Mouse (Mus musculus) stomach, postnatal 0 days (tissue): ENCODE results near the gene Dmc1. TPM values are rescaled to one million over a fixed set of nuclear protein-coding genes. Genes with fewer than 3 reads are reported as not detected.

Source experiments
- ATAC-seq: fragments of 200-750 bp; cut with Nextera tagmentation; 2 replicates; pipeline ENCODE4 v1.8.0; 2017; ENCODE audit not compliant: low FRiP score, low TSS enrichment
- DNase-seq: peaks from one replicate; pipeline ENCODE4 v3.0.0-alpha.2; 2016; ENCODE audit warnings: low spot score
- H3K27ac ChIP-seq: fragments of 300-500 bp; sonication (generic); replicated peaks from 2 replicates; pipeline ENCODE4 v1.5.1; 2014; ENCODE audit warnings: mild to moderate bottlenecking, control low read depth
- H3K27me3 ChIP-seq: fragments of 300-500 bp; sonication (generic); 2 replicates; pipeline ENCODE4 v1.6.1; 2014; ENCODE audit warnings: low read length; ENCODE audit not compliant: control insufficient read depth, insufficient read depth
- H3K36me3 ChIP-seq: fragments of 300-500 bp; sonication (generic); 2 replicates; pipeline ENCODE4 v1.6.1; 2014; ENCODE audit warnings: low read length, mixed read lengths; ENCODE audit not compliant: control insufficient read depth, insufficient read depth
- H3K4me1 ChIP-seq: fragments of 300-500 bp; sonication (generic); replicated peaks from 2 replicates; pipeline ENCODE4 v1.6.1; 2014; ENCODE audit warnings: antibody characterized with exemption; ENCODE audit not compliant: control insufficient read depth, insufficient read depth
- H3K4me2 ChIP-seq: fragments of 300-500 bp; sonication (generic); replicated peaks from 2 replicates; pipeline ENCODE4 v1.6.1; 2014; ENCODE audit warnings: low read depth, mild to moderate bottlenecking, control low read depth, moderate library complexity
- H3K4me3 ChIP-seq: fragments of 300-500 bp; sonication (generic); 2 replicates; pipeline ENCODE4 v1.5.1; 2014; ENCODE audit warnings: low read depth, low read length, control low read depth
- H3K9ac ChIP-seq: fragments of 300-500 bp; sonication (generic); 2 replicates; pipeline ENCODE4 v1.6.1; 2014; ENCODE audit warnings: mild to moderate bottlenecking, low read length, control low read depth, mixed read lengths
- H3K9me3 ChIP-seq: fragments of 300-500 bp; sonication (generic); 2 replicates; pipeline ENCODE4 v1.6.1; 2016; ENCODE audit warnings: low read length; ENCODE audit not compliant: control insufficient read depth
- CTCF ChIP-seq: IDR thresholded peaks from 2 replicates; pipeline ENCODE4 v1.5.1; 2016; ENCODE audit warnings: antibody characterized with exemption, low read depth, mild to moderate bottlenecking, moderate library complexity
- EP300 ChIP-seq: optimal IDR thresholded peaks from 2 replicates; pipeline ENCODE3; 2016; ENCODE audit warnings: antibody characterized with exemption
- WGBS: fragments of 180-500 bp; shearing (Covaris S2); extraction: QIAGEN DNeasy Blood & Tissue Kit; methylation state at CpG from one replicate; pipeline ENCODE4 v1.1.7; 2014; 5-methylcytosine and 5-hydroxymethylcytosine counted together
- polyA plus RNA-seq: library from polyadenylated mRNA; unstranded; fragments of >200 nt; fragmentation: Nextera tagmentation; extraction: Ambion mirVana; gene quantifications from 2 replicates; pipeline ENCODE4 v1.2.1, GENCODE M21; 2015

The Dmc1 gene
- polyA plus RNA-seq: 1.6 and 1.7 TPM in 2 replicates

- H3K27ac ChIP-seq: no peak within 1 kb of the TSS
- H3K27me3 ChIP-seq: no peaks in the 10 kb centered on the region
- peak within 1 kb of the TSS; percentile 52; the same call in 1 of the 2 replicates for H3K9ac ChIP-seq
- no peaks in the 10 kb centered on the region for H3K9me3 ChIP-seq
- TF ChIP-seq EP300 (no peak), CTCF (no peak)
- H3K4me2 ChIP-seq: peak within 1 kb of the TSS; percentile 49
- H3K4me1 ChIP-seq: no peaks in the 10 kb centered on the region
- ATAC-seq: peak; percentile 54; the same call in 1 of the 2 replicates
- 11% methylated on average over 37 of the region's 37 CpGs for WGBS
- H3K4me3 ChIP-seq: peak within 1 kb of the TSS; percentile 37
- peak; percentile 73 for DNase-seq
- no peaks in the 10 kb centered on the region for H3K36me3 ChIP-seq
These were observed at the start of gene Dmc1 for GRCm38 (mm10) chr15:79604990-79605665. Gene Dmc1, minus strand, starts transcription at chr15:79605109.

- WGBS: 80% methylated on average over 4 of the region's 4 CpGs
- Histone ChIP-seq H3K9ac (no peak overlapping the region), H3K4me1 (no peaks in the 10 kb centered on the region), H3K27me3 (no peaks in the 10 kb centered on the region), H3K27ac (no peak overlapping the region), H3K36me3 (no peaks in the 10 kb centered on the region), H3K4me2 (no peak overlapping the region), H3K4me3 (no peak overlapping the region), H3K9me3 (no peaks in the 10 kb centered on the region)
- no peak for DNase-seq
- TF ChIP-seq EP300 (no peak), CTCF (peak; percentile 70)
- ATAC-seq: no peak
These were observed 46.6 kb upstream of the Dmc1 start for GRCm38 (mm10) chr15:79651481-79651880.

GRCm38 (mm10) chr15:79650569-79650968 lies 45.7 kb upstream of the Dmc1 start:
- H3K27ac ChIP-seq: no peak overlapping the region
- H3K9me3 ChIP-seq: no peaks in the 10 kb centered on the region
- 0 out of 2 replicates have a peak, but pooled peaks have one; percentile 33 for ATAC-seq
- no peak for TF ChIP-seq EP300
- peak; percentile 74 for TF ChIP-seq CTCF
- H3K4me1 ChIP-seq: no peaks in the 10 kb centered on the region
- peak; percentile 42 for DNase-seq
- H3K4me2 ChIP-seq: no peak overlapping the region
- no peaks in the 10 kb centered on the region for H3K36me3 ChIP-seq
- H3K9ac ChIP-seq: no peak overlapping the region
- H3K27me3 ChIP-seq: no peaks in the 10 kb centered on the region
- no peak overlapping the region for H3K4me3 ChIP-seq

GRCm38 (mm10) chr15:79648130-79648529 lies 43.2 kb upstream of the Dmc1 start:
- Histone ChIP-seq H3K27me3 (no peaks in the 10 kb centered on the region), H3K36me3 (no peaks in the 10 kb centered on the region), H3K4me1 (no peaks in the 10 kb centered on the region), H3K4me3 (no peak overlapping the region), H3K27ac (no peak overlapping the region), H3K9ac (no peak overlapping the region), H3K4me2 (no peak overlapping the region), H3K9me3 (no peaks in the 10 kb centered on the region)
- TF ChIP-seq EP300 (no peak), CTCF (no peak)
- DNase-seq: no peak
- 85% methylated on average over 12 of the region's 12 CpGs for WGBS
- ATAC-seq: no peak

GRCm38 (mm10) chr15:79645483-79645882 lies 40.6 kb upstream of the Dmc1 start:
- WGBS: 79% methylated on average over 2 of the region's 2 CpGs
- H3K27ac ChIP-seq: no peak overlapping the region
- TF ChIP-seq EP300 (no peak), CTCF (no peak)
- H3K36me3 ChIP-seq: no peaks in the 10 kb centered on the region
- no peak overlapping the region for H3K4me3 ChIP-seq
- DNase-seq (no peak), ATAC-seq (no peak)
- H3K9ac ChIP-seq: no peak overlapping the region
- no peaks in the 10 kb centered on the region for H3K27me3 ChIP-seq
- H3K4me1 ChIP-seq: no peaks in the 10 kb centered on the region
- H3K9me3 ChIP-seq: no peaks in the 10 kb centered on the region
- no peak overlapping the region for H3K4me2 ChIP-seq

GRCm38 (mm10) chr15:79641135-79641817 lies 36.4 kb upstream of the Dmc1 start:
- DNase-seq: no peak
- H3K27ac ChIP-seq: no peak overlapping the region
- no peak overlapping the region for H3K9ac ChIP-seq
- WGBS: 56% methylated on average over 12 of the region's 12 CpGs
- no peaks in the 10 kb centered on the region; the same call in 1 of the 2 replicates for H3K36me3 ChIP-seq
- no peak overlapping the region for H3K4me3 ChIP-seq
- ATAC-seq: no peak
- no peaks in the 10 kb centered on the region for H3K9me3 ChIP-seq
- TF ChIP-seq EP300 (no peak), CTCF (no peak)
- H3K27me3 ChIP-seq: no peaks in the 10 kb centered on the region
- no peak overlapping the region for H3K4me2 ChIP-seq
- no peaks in the 10 kb centered on the region for H3K4me1 ChIP-seq
